Mouse (Mus musculus): ENCODE data around the gene Map4k1.

GRCm38 (mm10) chr7:28938654-28939053 is 43.2 kb upstream of the Map4k1 start:
- TF ChIP-seq POLR2A (IDR thresholded peaks at IDR 0.05; ENCODE audit: borderline replicate concordance, extremely low read depth, low read depth, low read length) (no peak), CTCF (IDR thresholded peaks at IDR 0.05; ENCODE audit: insufficient read depth, low read length) (0 out of 2 replicates have a peak, but pooled peaks have one; percentile 20)
